Mouse (Mus musculus): ENCODE measurements around the gene Aoc1. TPM values are rescaled to one million over a fixed set of nuclear protein-coding genes. Genes with fewer than 3 reads are reported as not detected.
"Not testable (repeated sequence)": the region's sequence is repeated elsewhere in the genome, so short reads cannot be mapped to it uniquely, and the experiment has no call there.

Gene Aoc1
- total RNA-seq, 2 experiments from 2014 or later = not detected

GRCm38 (mm10) chr6:48860851-48861250 lies 11.8 kb upstream of the Aoc1 start:
- DNase-seq (ENCODE audit: low spot score in 2 of 2) = no peak

- DNase-seq (ENCODE audit: low spot score in 2 of 2) = no peak
These were observed 10.9 kb upstream of the Aoc1 start for GRCm38 (mm10) chr6:48861616-48862280.

GRCm38 (mm10) chr6:48862816-48863215 lies 9.9 kb upstream of the Aoc1 start:
- no peak for DNase-seq (ENCODE audit: low spot score in 2 of 2)

- DNase-seq (ENCODE audit: low spot score in 2 of 2) = no peak
These were observed 9.2 kb upstream of the Aoc1 start for GRCm38 (mm10) chr6:48863488-48863887.

GRCm38 (mm10) chr6:48864181-48864580 lies 8.5 kb upstream of the Aoc1 start:
- no peak for DNase-seq (ENCODE audit: low spot score in 2 of 2)

GRCm38 (mm10) chr6:48864723-48865122 lies 8.0 kb upstream of the Aoc1 start:
- DNase-seq (ENCODE audit: low spot score in 2 of 2) = no peak

GRCm38 (mm10) chr6:48865152-48865745 lies 7.4 kb upstream of the Aoc1 start:
- DNase-seq (ENCODE audit: low spot score in 2 of 2) = no peak

- DNase-seq (ENCODE audit: low spot score in 2 of 2) = not testable (repeated sequence)
These were observed 6.2 kb upstream of the Aoc1 start for GRCm38 (mm10) chr6:48866355-48866950.

- DNase-seq (ENCODE audit: low spot score in 2 of 2) = no peak
These were observed 5.5 kb upstream of the Aoc1 start for GRCm38 (mm10) chr6:48867158-48867557.

GRCm38 (mm10) chr6:48869774-48870173 lies 2.9 kb upstream of the Aoc1 start:
- no peak for DNase-seq (ENCODE audit: low spot score in 2 of 2)

- DNase-seq (ENCODE audit: low spot score in 2 of 2) = no peak
These were observed 1.9 kb downstream of the Aoc1 start for GRCm38 (mm10) chr6:48874576-48874975.

GRCm38 (mm10) chr6:48875515-48875914 lies 2.8 kb downstream of the Aoc1 start:
- no peak for DNase-seq (ENCODE audit: low spot score in 2 of 2)

- peak in 1 of 2 experiments; percentile 11 for DNase-seq (ENCODE audit: low spot score in 2 of 2)
These were observed 3.9 kb downstream of the Aoc1 start for GRCm38 (mm10) chr6:48876510-48877135.

- no peak for DNase-seq (ENCODE audit: low spot score in 2 of 2)
These were observed 21.5 kb downstream of the Aoc1 start for GRCm38 (mm10) chr6:48894203-48894602.

- no peak for DNase-seq (ENCODE audit: low spot score in 2 of 2)
These were observed 22.5 kb downstream of the Aoc1 start for GRCm38 (mm10) chr6:48894938-48895818.

- no peak for DNase-seq (ENCODE audit: low spot score in 2 of 2)
These were observed 23.2 kb downstream of the Aoc1 start for GRCm38 (mm10) chr6:48895941-48896340.

GRCm38 (mm10) chr6:48896956-48897355 lies 24.3 kb downstream of the Aoc1 start:
- DNase-seq (ENCODE audit: low spot score in 2 of 2) = no peak

GRCm38 (mm10) chr6:48901316-48901715 lies 28.6 kb downstream of the Aoc1 start:
- not testable (repeated sequence) for DNase-seq (ENCODE audit: low spot score in 2 of 2)

GRCm38 (mm10) chr6:48902511-48903406 lies 30.1 kb downstream of the Aoc1 start:
- no peak for DNase-seq (ENCODE audit: low spot score in 2 of 2)

GRCm38 (mm10) chr6:48903437-48903836 lies 30.7 kb downstream of the Aoc1 start:
- no peak for DNase-seq (ENCODE audit: low spot score in 2 of 2)
